Mouse (Mus musculus): ENCODE data around the gene Rccd1.

The Rccd1 gene

GRCm38 (mm10) chr7:80299568-80299967 lies 24.7 kb downstream of the Rccd1 start:
- DNase-seq (ENCODE audit: inconsistent ontology term), result no peak

GRCm38 (mm10) chr7:80298754-80299153 lies 25.5 kb downstream of the Rccd1 start:
- peak; percentile 47 for DNase-seq (ENCODE audit: inconsistent ontology term)

- peak; percentile 88 for DNase-seq (ENCODE audit: inconsistent ontology term)
These were observed 27.2 kb downstream of the Rccd1 start for GRCm38 (mm10) chr7:80297041-80297440.

- no peak for DNase-seq (ENCODE audit: inconsistent ontology term)
These were observed 27.8 kb downstream of the Rccd1 start for GRCm38 (mm10) chr7:80296462-80296861.

GRCm38 (mm10) chr7:80294764-80295648 lies 29.2 kb downstream of the Rccd1 start:
- no peak for DNase-seq (ENCODE audit: inconsistent ontology term)

GRCm38 (mm10) chr7:80294062-80294763 lies 30.0 kb downstream of the Rccd1 start, which contains the start of gene Prc1:
Prc1 (plus strand) TSS chr7:80294450.
- DNase-seq (ENCODE audit: inconsistent ontology term), result peak; percentile 99

- DNase-seq (ENCODE audit: inconsistent ontology term), result no peak
These were observed 36.5 kb downstream of the Rccd1 start for GRCm38 (mm10) chr7:80287736-80288135.

- DNase-seq (ENCODE audit: inconsistent ontology term), result no peak
These were observed 38.5 kb downstream of the Rccd1 start for GRCm38 (mm10) chr7:80285725-80286124.

GRCm38 (mm10) chr7:80284391-80284790 lies 39.9 kb downstream of the Rccd1 start:
- no peak for DNase-seq (ENCODE audit: inconsistent ontology term)

- DNase-seq (ENCODE audit: inconsistent ontology term), result no peak
These were observed 40.9 kb downstream of the Rccd1 start for GRCm38 (mm10) chr7:80283226-80283918.

GRCm38 (mm10) chr7:80281646-80282045 lies 42.6 kb downstream of the Rccd1 start:
- no peak for DNase-seq (ENCODE audit: inconsistent ontology term)

- DNase-seq (ENCODE audit: inconsistent ontology term), result no peak
These were observed 43.3 kb downstream of the Rccd1 start for GRCm38 (mm10) chr7:80280998-80281397.

GRCm38 (mm10) chr7:80280032-80280431 lies 44.2 kb downstream of the Rccd1 start:
- no peak for DNase-seq (ENCODE audit: inconsistent ontology term)

GRCm38 (mm10) chr7:80276374-80276773 lies 47.9 kb downstream of the Rccd1 start:
- no peak for DNase-seq (ENCODE audit: inconsistent ontology term)

GRCm38 (mm10) chr7:80273456-80273855 lies 50.8 kb downstream of the Rccd1 start:
- DNase-seq (ENCODE audit: inconsistent ontology term), result no peak

- no peak for DNase-seq (ENCODE audit: inconsistent ontology term)
These were observed 54.5 kb downstream of the Rccd1 start for GRCm38 (mm10) chr7:80269751-80270255.

- peak; percentile 99 for DNase-seq (ENCODE audit: inconsistent ontology term)
These were observed 55.1 kb downstream of the Rccd1 start, which contains the start of gene Vps33b for GRCm38 (mm10) chr7:80268897-80269750. Vps33b (plus strand) TSS chr7:80269649.

GRCm38 (mm10) chr7:80267764-80268163 lies 56.5 kb downstream of the Rccd1 start:
- DNase-seq (ENCODE audit: inconsistent ontology term), result no peak

GRCm38 (mm10) chr7:80264606-80265005 lies 59.6 kb downstream of the Rccd1 start:
- no peak for DNase-seq (ENCODE audit: inconsistent ontology term)

- DNase-seq (ENCODE audit: inconsistent ontology term), result no peak
These were observed 62.8 kb downstream of the Rccd1 start for GRCm38 (mm10) chr7:80261372-80261990.
